ENCODE assay signal across 16 mouse cellular contexts in the genomic region with DNA sequence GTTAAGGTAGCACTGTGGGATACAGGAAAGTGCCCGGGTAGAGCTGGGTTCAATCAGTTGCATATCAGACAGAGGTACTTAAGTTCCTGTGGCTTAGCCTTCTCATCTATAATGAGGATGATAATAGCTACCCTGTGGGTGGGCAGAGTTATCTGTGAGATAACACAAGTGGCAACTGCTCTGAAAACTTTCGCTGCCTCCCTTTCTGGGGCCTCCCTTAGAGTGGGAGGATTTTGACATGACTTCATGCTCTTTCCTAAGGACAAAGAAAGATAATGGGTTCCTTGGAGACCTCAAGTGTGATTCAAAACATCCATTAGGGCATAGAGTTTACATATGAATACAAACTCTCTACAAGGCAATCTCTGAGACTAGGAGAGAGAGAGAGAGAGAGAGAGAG. TPM values are rescaled to one million over a fixed set of nuclear protein-coding genes. Genes with fewer than 3 reads are reported as not detected.
DNase-seq lines count a peak whose midpoint lies in the region; ATAC-seq and TF ChIP-seq lines count a peak whose summit lies in the region.
"Had no signal": no experiment of that assay in that cellular context is flagged by ENCODE, and none has a peak within 500 bp of the region (broad histone marks: within the 10 kb centered on the region; RNA-seq: fewer than 3 reads in every experiment).

No protein-coding gene starts in this region.

- no peaks in the 10 kb centered on the region for H3K9me3 ChIP-seq in heart, embryonic 11.5 days (replicated peaks; ENCODE audit: control insufficient read depth, low read length)
- no peaks in the 10 kb centered on the region for H3K9me3 ChIP-seq in midbrain, embryonic 10.5 days (replicated peaks)
- no peaks in the 10 kb centered on the region for H3K9me3 ChIP-seq in midbrain, postnatal 0 days (ENCODE audit: low read length)
- H3K9me3 ChIP-seq in liver, embryonic 16.5 days (replicated peaks; ENCODE audit: control insufficient read depth, low read length), result no peaks in the 10 kb centered on the region
- H3K9me3 ChIP-seq: embryonic facial prominence, embryonic 13.5 days; forebrain, embryonic 10.5 days had no signal

- ATAC-seq in heart, embryonic 11.5 days (replicated peaks; ENCODE audit: insufficient number of reproducible peaks, low FRiP score, low TSS enrichment), result no peak
- ATAC-seq in midbrain, postnatal 0 days (ENCODE audit: low FRiP score), result no peak
- ATAC-seq in liver, embryonic 16.5 days (ENCODE audit: low read depth), result no peak
- ATAC-seq: midbrain, embryonic 16.5 days had no signal

- no peaks in the 10 kb centered on the region for H3K27me3 ChIP-seq in heart, embryonic 11.5 days (ENCODE audit: control insufficient read depth, insufficient read depth, low read length)
- H3K27me3 ChIP-seq in midbrain, embryonic 10.5 days (ENCODE audit: low read depth, poor library complexity, severe bottlenecking), result 0 out of 2 replicates have a peak, but pooled peaks cover 7% of the 10 kb centered on the region
- no peaks in the 10 kb centered on the region for H3K27me3 ChIP-seq in midbrain, postnatal 0 days (ENCODE audit: insufficient read depth, low read length)
- no peaks in the 10 kb centered on the region for H3K27me3 ChIP-seq in liver, embryonic 16.5 days (ENCODE audit: control insufficient read depth, insufficient read depth, low read depth, low read length)

- no peak for DNase-seq in heart, adult 8-10 months (ENCODE audit: low spot score)
- no peak for DNase-seq in midbrain, embryonic 10.5 days (ENCODE audit: low spot score)
- DNase-seq in midbrain, postnatal 0 days (ENCODE audit: low spot score), result no peak
- peak; percentile 15 for DNase-seq in c-Kit-negative CD71-positive TER-119-positive erythroid progenitor cells, embryonic 14.5 days (ENCODE audit: low read depth, low spot score)
- DNase-seq in left cerebral cortex, adult 9 months (ENCODE audit: low spot score in 2 of 2), result no peak
- DNase-seq: cerebellum, adult 11-12 months; cerebellum, postnatal 36 days; lung, embryonic 14.5 days; right cerebral cortex, postnatal 4 days; thymus, adult 18-20 months had no signal

- H3K4me1 ChIP-seq in heart, embryonic 11.5 days (ENCODE audit: control insufficient read depth, insufficient read depth, low read length), result peaks cover 27% of the 10 kb centered on the region
- H3K4me1 ChIP-seq in midbrain, embryonic 10.5 days, result peaks cover 57% of the 10 kb centered on the region
- peaks cover 5% of the 10 kb centered on the region for H3K4me1 ChIP-seq in midbrain, postnatal 0 days (ENCODE audit: insufficient read depth, low read length)
- H3K4me1 ChIP-seq in liver, embryonic 16.5 days (ENCODE audit: control insufficient read depth, low read depth, low read length), result peaks cover 23% of the 10 kb centered on the region

- peak overlapping the region; percentile 80 for H3K27ac ChIP-seq in heart, embryonic 11.5 days (ENCODE audit: low read depth, low read length)
- H3K27ac ChIP-seq in midbrain, embryonic 10.5 days (replicated peaks), result 0 out of 2 replicates have a peak overlapping the region, but pooled peaks have one; percentile 46
- no peak overlapping the region for H3K27ac ChIP-seq in midbrain, postnatal 0 days (ENCODE audit: low read depth, low read length)
- H3K27ac ChIP-seq in liver, embryonic 16.5 days (ENCODE audit: low read length), result no peak overlapping the region
- H3K27ac ChIP-seq: embryonic facial prominence, embryonic 13.5 days; forebrain, embryonic 10.5 days; macrophage had no signal

- WGBS in heart, embryonic 11.5 days (ENCODE audit: insufficient replicate concordance), result 5% methylated on average over 2 of the region's 2 CpGs
- WGBS in midbrain, embryonic 10.5 days, result 8% methylated on average over 2 of the region's 2 CpGs
- WGBS in midbrain, postnatal 0 days, result 15% methylated on average over 2 of the region's 2 CpGs
- WGBS in liver, embryonic 16.5 days (ENCODE audit: insufficient replicate concordance), result 14% methylated on average over 2 of the region's 2 CpGs

- no peaks in the 10 kb centered on the region for H3K36me3 ChIP-seq in heart, embryonic 11.5 days (ENCODE audit: control insufficient read depth, insufficient read depth, low read length)
- H3K36me3 ChIP-seq in midbrain, embryonic 10.5 days, result peaks cover 14% of the 10 kb centered on the region
- H3K36me3 ChIP-seq in midbrain, postnatal 0 days (ENCODE audit: insufficient read depth, low read length), result peaks cover under 1% of the 10 kb centered on the region; the same call in 1 of the 2 replicates
- no peaks in the 10 kb centered on the region for H3K36me3 ChIP-seq in liver, embryonic 16.5 days (ENCODE audit: control insufficient read depth, insufficient read depth)
- H3K36me3 ChIP-seq: embryonic facial prominence, embryonic 13.5 days had no signal

- TF ChIP-seq CTCF in midbrain, postnatal 0 days (IDR thresholded peaks at IDR 0.05), result no peak

- peak overlapping the region; percentile 29 for H3K4me2 ChIP-seq in heart, embryonic 11.5 days
- no peak overlapping the region for H3K4me2 ChIP-seq in midbrain, postnatal 0 days (ENCODE audit: low read depth, low read length, poor library complexity, severe bottlenecking)
- H3K4me2 ChIP-seq in liver, embryonic 16.5 days (ENCODE audit: low read depth, low read length), result peak overlapping the region; percentile 7; the same call in 1 of the 2 replicates
- H3K4me2 ChIP-seq: embryonic facial prominence, embryonic 13.5 days; lung, embryonic 14.5 days had no signal

- peak overlapping the region; percentile 23; the same call in 1 of the 2 replicates for H3K9ac ChIP-seq in heart, embryonic 11.5 days (ENCODE audit: low read depth, low read length)
- no peak overlapping the region for H3K9ac ChIP-seq in midbrain, postnatal 0 days (replicated peaks; ENCODE audit: low read length, poor library complexity, severe bottlenecking)
- no peak overlapping the region for H3K9ac ChIP-seq in liver, embryonic 16.5 days (ENCODE audit: low read depth, low read length)
- H3K9ac ChIP-seq: embryonic facial prominence, embryonic 13.5 days; lung, embryonic 14.5 days had no signal

- no peak overlapping the region for H3K4me3 ChIP-seq in heart, embryonic 11.5 days (ENCODE audit: low read depth, low read length)
- no peak overlapping the region for H3K4me3 ChIP-seq in midbrain, embryonic 10.5 days
- H3K4me3 ChIP-seq in midbrain, postnatal 0 days (ENCODE audit: low read depth, low read length), result no peak overlapping the region
- no peak overlapping the region for H3K4me3 ChIP-seq in liver, embryonic 16.5 days (ENCODE audit: low read depth, low read length)
- H3K4me3 ChIP-seq: embryonic facial prominence, embryonic 13.5 days; forebrain, embryonic 10.5 days had no signal

RNA-seq across cellular contexts. Expression of a gene that starts 2.1 kb away (rescaled TPM):
- 87.3 and 88.4 TPM in 2 replicates for polyA plus RNA-seq in heart, embryonic 11.5 days (2014; fragmentation: Nextera tagmentation; extraction: Ambion mirVana)
- total RNA-seq in heart, adult 8-10 months (2022), result 100 to 1,000 TPM; 301 to 345 (median 322) TPM
- 70.6 and 78.8 TPM in 2 replicates for polyA plus RNA-seq in midbrain, embryonic 10.5 days (2016; fragmentation: Nextera tagmentation; extraction: Ambion mirVana)
- total RNA-seq in midbrain, postnatal 0 days (2014; rRNA removed), result 29.4 and 35.5 TPM in 2 replicates
- polyA plus RNA-seq in midbrain, postnatal 0 days (2015; fragmentation: Nextera tagmentation; extraction: Ambion mirVana), result 63.0 and 63.2 TPM in 2 replicates
- 23.5 and 26.1 TPM in 2 replicates for polyA plus RNA-seq in liver, embryonic 16.5 days (2015; fragmentation: Nextera tagmentation; extraction: Ambion mirVana)

Comparison
In these comparisons a context has a peak if more than half of its experiments do, and no peak if none do; other contexts are left out.
1. H3K27ac ChIP-seq: peak in heart, embryonic 11.5 days (single experiment) and midbrain, embryonic 10.5 days (single experiment); none in midbrain, postnatal 0 days (single experiment) and liver, embryonic 16.5 days (single experiment).